Mouse (Mus musculus): Measurements from ENCODE around the gene Ptp4a2.

GRCm38 (mm10) chr4:129884041-129884930, 73.3 kb downstream of the Ptp4a2 start:
- no peak for TF ChIP-seq POLR2A (IDR thresholded peaks at IDR 0.05; ENCODE audit: control insufficient read depth, extremely low read depth, insufficient read depth, low read length, poor library complexity)
- TF ChIP-seq CTCF (IDR thresholded peaks at IDR 0.05; ENCODE audit: borderline replicate concordance, control insufficient read depth, extremely low read depth, insufficient read depth, low read length, poor library complexity): no peak

All from thymus, adult 2 months (tissue).